Mouse (Mus musculus): ENCODE results near the gene Tmem179b.

Tmem179b gene

DNA sequence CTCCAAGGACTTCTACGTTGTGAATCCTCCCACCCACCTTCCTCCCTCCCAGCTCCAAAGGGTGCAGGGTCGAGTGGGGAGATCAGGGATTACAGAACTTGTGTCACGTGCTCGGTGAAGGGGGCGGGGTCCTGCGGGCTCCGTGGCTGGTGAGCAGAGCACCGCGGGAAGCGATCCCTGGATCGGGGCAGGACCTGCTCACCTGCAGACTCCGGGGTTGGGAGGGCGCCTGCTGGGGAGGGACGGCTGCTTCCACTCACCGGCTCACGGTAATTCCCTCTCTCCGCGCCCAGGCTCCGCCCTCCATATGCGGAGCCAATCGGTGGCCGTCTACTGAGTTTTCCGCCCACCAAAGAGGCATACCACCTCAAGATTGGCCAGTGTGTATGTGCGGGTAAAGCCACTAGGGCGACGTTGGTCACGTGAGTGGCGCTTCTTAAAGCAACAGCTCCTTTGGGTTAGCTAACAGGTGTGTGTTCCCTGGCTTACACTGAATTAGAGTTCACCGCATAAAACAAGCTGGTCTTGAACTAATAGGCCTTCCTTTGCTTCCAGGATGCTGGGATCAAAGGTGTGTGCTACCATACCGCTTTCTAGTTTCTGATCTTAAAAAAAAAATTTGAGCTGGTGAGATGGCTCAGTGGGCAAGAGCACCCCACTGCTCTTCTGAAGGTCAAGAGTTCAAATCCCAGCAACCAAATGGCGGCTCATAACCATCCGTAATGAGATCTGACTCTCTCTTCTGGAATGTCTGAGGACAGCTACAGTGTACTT lies 11.9 kb upstream of the Tmem179b start, which contains the start of gene Taf6l:
TSS of gene Taf6l (minus strand) at position 410 of the 774 bp plus-strand sequence.
- peak; percentile 48 for DNase-seq (ENCODE audit: low spot score)

DNA sequence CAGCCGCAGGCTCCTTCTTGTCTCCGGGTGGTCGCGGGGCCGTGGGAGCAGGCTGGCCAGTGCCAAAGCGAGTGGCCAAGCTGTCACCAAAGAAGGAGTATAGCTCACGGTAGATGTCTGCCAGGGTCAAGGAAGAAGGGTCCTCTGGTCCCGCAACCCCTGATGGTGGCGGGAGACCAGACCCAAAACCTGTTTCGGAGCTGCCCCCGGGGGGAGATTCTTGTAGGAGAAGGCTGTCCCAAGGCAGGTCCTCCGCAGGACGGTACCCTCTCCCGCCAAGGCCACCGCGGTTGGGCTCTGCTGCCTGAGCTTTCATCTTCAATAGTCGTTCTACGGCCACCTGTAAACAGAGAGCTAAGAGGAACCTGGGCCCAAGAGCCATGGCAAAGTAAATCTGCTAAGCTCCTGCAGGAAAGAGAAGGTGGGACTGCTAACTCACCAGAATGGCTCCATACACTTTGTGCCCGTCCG lies 719 bp upstream of the Tmem179b start:
- DNase-seq (ENCODE audit: low spot score), result no peak

DNA sequence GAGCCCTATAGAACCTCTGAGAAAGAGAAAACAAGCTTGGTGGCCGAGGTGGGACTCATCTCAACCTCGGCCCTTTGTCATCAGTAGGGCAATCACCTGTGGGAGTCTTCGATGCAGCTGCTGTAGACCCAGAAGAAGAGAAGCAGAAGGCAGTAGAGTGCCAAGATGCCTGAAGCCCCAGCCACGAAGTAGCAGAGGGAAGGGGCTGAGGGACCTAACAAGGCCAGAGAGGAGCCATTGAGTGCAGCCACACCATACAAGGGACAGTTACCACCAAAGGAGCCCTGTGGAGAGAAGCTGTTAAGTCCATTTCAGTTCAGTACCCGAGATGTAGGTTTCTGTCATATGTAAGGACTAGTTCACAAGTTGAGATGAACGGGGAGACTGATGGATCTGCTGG lies 858 bp downstream of the Tmem179b start:
- DNase-seq (ENCODE audit: low spot score), result no peak

DNA sequence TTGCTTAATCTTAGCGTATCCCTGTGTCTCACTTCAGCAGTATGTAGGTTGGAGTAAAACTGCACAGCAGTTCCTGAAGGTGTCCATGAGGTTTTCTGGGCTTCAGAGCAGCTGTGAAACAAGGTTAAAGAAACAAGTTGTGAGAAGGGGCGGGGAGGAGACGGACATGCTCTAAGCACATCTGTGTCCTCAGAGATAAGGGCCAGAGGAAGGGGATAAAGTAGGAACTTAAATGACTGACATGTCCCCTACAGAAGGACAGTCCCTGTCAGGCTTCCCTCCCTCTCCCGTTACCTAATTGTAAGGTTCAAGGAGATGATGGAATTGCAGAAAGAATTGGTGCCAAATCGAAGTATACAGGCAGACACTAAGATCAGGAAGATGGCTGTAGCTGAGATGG lies 1.3 kb downstream of the Tmem179b start:
- DNase-seq (ENCODE audit: low spot score), result no peak

DNA sequence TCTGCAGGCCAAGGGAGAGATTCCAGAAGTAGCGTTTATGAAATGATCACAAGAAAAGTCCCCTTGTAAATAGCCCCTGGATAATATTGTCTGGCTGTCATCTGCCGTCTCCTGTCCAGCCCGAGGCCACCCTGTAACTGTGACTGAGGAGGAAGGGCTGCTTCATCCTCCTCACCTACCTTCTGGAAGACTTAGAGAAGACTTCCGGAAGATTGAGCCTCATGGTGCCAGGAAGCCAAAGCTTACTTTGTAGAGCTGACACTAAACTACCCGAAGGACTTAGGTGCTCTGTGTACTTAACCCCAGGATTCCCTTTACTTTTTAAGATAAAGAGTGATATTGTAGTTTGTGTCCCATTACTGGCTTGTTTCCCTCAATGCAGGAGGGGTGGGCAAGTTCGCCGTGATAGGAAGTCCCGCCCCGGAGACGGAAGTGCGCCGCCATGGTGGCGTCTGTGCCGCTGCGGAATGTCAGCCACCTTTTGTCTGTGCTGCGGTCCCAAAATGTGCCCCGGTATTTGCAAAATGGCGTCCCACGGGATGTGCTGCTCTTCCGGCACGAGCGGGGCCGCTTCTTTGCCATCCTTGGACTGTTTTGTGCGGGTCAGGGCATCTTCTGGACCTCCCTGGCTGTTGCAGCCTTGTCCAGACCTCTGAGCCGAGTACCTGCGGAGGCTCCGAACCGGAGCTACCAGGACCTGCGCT lies 3.5 kb downstream of the Tmem179b start, which contains the start of gene Tmem223:
TSS of gene Tmem223 (plus strand) at position 430 of the 704 bp plus-strand sequence.
- DNase-seq (ENCODE audit: low spot score), result peak; percentile 27

DNA sequence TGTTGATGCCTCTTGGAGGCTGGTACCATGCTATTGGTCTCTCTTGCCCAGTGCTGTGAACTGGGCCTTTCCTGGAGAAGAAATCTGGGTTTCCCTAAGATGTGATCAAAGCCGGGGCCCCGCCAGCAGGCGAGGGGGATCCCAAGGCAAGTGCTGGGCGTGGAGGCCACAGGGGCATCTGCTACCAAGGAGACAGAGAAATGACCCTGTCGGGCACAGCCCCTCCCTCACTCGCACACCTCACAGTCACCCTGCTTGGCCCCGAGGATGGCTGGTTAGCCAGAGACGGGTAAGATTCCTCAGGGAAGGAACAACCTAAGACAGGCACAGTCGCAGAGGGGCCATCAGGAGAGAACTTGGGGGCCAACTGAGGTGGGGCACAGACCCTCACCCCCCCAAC lies 8.7 kb downstream of the Tmem179b start:
- DNase-seq (ENCODE audit: low spot score), result no peak

DNA sequence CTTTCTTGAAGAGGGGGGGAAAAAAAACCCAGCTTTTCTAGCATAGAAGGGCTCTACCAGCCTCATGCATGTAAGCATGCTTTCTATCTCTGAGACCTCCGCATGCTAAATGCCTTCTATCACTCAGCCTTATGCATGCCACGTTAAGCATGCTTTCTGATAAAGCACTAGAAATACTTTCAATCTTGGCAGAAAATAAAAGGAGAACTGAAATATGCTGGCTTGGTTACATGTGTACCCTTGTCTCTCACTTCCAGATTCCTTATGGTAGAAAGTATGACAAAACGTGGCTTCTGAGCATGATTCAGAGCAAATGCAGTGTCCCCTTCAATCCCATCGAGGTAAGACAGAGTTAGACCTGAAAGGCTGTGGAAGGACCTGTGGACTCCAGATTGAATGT lies 11.0 kb downstream of the Tmem179b start:
- no peak for DNase-seq (ENCODE audit: low spot score)

DNA sequence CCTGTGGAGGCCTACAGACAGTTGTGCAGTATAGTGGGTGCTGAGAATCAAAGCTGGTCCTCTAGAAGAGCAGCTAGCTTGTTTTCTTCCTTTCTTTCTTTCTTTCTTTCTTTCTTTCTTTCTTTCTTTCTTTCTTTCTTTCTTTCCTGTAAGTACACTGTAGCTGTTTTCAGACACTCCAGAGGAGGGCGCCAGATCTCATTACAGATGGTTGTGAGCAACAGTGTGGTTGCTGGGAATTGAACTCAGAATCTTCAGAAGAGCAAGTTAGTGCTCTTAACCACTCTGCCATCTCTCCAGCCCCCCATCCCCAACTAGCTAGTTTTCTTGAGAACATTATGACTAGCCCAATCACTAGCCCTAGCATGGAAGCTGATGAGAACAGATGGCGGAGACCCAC lies 13.5 kb downstream of the Tmem179b start:
- no peak for DNase-seq (ENCODE audit: low spot score)

DNA sequence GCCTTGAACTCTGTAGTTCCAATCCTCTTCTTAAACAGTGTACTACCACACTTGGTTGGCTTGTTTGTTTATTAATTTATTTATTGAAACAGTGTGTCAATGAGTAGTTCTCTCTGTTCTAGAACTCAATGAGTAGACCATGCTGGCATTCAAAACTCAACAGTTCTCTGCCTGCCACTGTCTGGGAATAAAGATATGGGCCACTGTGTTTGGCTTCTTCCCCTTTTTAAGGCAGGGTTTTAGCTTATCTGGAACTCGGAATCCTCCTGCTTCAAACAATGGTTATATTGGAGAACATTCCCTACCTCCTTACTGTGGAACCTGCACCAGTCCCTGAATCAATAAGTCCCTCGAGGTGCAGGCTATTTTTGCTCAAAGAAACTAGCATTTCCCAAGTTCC lies 15.4 kb downstream of the Tmem179b start:
- DNase-seq (ENCODE audit: low spot score), result no peak

DNA sequence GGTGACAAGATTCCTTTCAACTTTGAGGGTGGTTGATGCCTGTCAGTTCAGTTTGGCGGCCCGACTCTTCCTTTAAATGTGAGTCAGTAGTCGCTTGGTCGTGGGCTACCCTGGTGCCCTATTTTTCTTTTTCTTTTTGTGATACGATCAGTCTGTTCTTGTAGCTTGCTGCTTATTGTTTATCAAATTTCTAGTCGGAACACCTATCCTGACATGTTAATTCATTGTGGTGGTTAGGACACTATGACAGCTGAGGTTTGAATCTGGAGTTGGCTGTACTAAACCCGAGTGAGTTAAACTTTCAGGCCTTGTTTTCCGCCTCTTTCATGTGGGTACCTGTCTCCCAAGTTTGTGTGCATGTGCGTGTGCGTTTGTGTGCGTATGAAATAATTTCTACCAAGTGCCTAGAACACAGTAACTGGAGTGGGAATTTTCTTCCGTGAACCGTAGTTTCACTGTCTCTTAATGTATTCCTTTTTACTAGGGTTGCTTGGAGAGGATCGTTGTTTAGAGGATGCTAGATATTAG lies 16.7 kb downstream of the Tmem179b start:
- DNase-seq (ENCODE audit: low spot score), result no peak

DNA sequence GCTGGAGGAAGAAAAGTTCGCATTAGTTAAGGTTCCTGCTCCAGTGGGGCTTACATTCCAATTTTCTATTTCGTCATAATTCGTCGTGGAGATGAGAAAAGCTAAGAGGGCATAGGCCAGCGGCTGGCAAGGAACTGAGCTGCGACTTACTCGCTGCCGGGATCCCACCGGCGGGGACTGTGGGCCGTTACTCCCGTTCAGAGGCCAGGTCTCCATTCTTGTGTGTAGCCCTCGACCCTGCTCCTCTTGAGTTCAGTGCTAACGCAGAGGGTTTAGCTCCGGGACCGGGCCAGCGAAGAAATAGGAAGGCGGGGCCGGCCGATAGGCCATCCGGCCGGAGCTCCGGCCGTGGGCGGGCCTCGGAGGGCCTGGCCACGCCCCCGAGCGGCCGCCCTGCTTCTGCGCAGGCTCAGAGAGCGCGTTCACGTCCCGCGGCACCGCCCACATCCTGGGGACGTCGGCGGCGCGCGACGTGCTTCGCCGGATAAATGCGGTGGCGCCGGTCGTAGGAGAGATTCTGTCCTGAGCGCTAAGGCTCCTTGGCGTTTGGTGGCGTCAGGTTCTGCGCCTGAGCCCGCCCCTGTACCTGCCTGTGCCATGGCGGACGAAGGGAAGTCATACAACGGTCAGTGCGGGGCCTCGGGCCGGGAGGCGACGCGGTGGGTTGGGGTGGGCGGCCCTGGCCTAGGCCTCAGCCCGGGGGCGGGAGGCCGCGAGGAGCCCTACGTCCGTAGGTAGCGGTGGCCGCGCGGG lies 17.5 kb downstream of the Tmem179b start, which contains the start of gene Nxf1:
TSS of gene Nxf1 (plus strand) at position 439 of the 753 bp plus-strand sequence.
- peak; percentile 70 for DNase-seq (ENCODE audit: low spot score)

DNA sequence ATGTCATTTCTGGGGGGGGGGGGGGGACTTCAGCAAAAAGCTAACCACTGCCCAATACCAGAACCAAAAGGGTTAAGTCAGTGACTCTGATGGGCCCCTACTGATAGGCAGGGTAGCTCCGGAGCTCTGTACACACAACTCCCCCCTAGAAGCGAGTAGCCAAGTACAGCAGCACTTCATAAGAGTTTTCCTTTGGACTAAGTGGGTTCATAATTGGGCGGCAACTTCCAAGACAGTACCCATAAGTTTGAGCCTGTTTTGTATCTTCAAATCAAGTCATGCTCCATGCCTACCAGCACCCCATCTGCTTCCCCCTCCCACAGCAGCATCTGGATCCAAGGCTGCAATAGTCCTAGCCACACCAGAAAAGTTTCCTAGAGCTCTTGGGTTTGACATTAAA lies 18.6 kb downstream of the Tmem179b start:
- no peak for DNase-seq (ENCODE audit: low spot score)

DNA sequence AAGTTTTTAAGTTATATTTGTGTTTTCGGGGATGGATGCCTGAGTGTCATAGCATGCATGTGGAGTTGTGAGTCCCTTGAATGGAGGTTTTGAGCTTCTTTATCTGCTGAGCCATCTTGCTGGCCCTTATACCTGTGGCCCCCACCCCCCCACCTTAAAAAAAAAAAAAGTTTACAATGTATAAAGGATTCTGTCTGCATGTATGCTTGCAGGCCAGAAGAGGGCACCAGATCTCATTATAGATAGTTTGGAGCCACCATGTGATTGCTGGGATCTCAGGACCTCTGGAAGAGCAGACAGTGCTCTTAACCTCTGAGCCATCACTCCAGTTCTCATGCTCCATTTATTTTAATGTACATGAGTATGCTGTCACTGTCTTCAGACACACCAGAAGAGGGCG lies 26.9 kb downstream of the Tmem179b start:
- no peak for DNase-seq (ENCODE audit: low spot score)

DNA sequence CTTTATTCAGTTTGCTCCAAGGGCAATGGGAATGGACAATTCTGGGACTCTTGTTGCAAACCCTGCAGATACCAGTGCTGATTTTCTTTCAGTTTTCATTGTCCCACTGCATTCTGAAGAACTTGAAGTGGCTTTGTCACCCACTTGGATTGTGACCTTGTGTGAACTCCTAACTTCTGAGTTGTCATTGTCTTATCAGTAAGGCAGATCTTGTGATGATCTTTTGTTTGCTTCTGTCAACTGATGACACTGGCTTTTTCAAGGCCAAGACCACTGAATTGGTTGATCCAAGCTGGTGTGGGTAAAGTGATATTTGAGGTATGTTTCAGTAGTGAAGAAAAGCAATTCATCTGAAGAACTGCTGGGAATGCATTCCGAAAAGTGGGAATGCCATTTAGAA lies 28.9 kb downstream of the Tmem179b start:
- DNase-seq (ENCODE audit: low spot score), result no peak

DNA sequence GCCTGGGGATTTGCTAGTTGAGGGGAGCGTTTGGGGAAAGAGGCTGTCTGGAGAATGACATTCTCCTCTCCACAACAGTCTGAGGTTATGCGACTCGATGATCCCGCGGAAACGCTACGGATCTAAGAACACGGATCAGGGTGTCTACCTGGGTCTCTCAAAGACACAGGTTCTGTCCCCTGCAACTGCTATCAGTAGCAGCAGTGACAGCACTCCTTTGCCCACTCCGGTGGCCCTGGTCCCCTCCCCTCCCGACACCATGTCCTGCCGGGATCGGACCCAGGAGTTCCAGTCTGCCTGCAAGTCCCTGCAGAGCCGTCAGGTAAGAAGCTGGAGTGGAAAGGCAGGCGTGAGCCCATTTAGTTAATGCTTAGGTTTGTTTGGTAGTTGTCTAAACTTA lies 32.1 kb downstream of the Tmem179b start:
- DNase-seq (ENCODE audit: low spot score), result no peak

DNA sequence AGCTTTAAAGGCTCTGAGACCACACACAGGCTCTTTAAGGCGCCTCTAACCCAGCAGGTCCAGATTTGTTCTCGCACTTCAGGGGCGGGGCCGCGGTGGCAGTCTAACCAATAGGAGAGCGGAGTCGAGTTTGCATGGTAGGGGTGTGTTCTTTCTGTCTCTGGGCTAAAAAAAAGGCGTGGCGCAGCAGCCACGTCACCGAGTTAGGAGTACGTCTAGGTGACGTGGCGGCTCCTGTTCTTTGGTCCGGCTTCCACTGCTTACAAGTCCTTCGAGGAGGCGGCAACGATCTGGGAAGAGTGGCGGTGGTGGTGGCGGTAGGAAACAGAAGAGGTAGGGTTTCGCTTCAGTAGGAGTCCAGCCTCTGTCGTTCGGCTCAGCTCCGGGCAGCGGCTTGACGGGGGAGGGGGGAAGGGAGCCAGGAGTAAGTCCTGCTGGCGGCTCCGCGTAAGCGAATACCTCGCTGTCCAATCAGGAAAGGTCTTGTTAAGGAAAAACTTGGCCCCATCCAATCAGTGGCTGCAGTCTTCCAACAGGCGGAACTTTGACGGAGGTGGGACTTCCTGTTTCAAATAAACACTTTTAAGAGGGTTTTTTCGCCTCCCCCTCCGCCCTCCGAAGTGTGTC lies 32.9 kb downstream of the Tmem179b start, which contains the start of gene Stx5a:
TSS of gene Stx5a (plus strand) at position 171 of the 627 bp plus-strand sequence.
- peak; percentile 77 for DNase-seq (ENCODE audit: low spot score)

DNA sequence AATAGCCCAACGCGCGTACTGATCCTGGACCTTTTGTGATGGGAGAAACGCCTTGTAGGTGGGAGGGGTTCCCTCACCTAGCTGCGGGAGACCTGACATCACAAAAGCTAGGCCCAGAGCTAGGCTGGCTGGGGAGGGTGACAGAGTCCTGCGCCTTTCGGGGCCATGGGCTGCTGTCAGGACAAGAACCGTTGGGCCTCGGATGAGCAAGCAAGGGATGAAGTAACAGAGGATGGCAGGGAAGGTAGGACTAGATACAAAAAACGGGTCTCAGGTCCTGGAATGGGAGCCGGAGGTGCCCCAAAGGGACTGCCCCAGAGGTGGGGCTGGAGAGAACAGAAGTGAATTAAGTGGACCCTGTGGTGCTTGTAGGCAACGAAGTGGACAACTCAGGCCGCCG lies 33.7 kb downstream of the Tmem179b start, which contains the start of gene 1700092M07Rik:
TSS of gene 1700092M07Rik (plus strand) at position 116 of the 400 bp plus-strand sequence.
- no peak for DNase-seq (ENCODE audit: low spot score)

DNA sequence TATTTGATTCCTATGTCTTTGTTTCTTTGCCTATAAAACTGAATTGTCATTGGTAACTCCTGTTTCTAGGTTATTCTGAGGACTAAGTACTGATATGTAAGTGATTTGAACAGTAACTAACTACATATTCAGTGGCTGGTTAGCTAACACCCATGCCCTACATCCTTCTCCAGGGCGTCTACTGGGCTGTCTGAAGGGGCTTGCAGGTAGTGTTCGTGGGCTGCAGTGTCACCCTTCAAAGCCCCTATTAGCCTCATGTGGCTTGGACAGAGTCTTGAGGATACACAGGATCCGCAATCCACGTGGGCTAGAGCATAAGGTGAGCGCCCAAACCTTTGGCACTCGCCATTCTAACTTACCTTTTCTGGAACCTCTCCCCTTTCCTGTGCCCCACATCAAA lies 34.6 kb downstream of the Tmem179b start:
- DNase-seq (ENCODE audit: low spot score), result no peak

DNA sequence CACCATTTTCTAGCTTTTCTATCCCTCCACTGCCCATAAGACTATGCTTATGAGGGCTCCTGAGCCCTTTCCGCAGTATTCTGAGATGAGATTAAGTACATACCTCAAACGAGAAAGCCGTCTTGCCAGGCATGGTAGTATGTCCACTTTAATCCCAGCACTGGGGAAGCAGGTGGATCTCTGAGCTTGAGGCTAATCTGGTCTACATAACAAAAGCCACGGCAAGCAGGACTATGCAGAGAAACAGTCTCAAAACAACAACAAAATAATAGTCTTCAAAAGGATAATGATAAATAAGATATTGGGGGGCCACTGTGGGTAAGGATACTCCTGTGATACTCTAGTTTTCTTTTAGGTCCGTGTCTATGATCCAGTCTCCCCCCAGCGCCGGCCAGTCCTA lies 35.4 kb downstream of the Tmem179b start:
- DNase-seq (ENCODE audit: low spot score), result no peak

DNA sequence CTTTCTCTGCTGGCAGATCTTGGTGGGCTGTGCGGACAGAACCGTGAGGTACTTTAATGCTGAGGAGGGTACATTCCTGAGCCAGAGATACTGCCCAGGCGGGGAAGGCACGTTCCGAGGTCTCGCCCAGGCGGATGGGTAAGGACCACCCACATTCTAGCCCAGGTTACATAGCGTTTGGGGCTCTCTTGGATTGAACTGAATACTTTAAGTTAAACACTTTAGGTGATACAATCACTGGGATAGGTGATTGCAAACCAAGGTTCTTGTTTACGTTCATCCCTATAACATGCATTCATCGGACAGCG lies 38.2 kb downstream of the Tmem179b start:
- DNase-seq (ENCODE audit: low spot score), result no peak

DNA sequence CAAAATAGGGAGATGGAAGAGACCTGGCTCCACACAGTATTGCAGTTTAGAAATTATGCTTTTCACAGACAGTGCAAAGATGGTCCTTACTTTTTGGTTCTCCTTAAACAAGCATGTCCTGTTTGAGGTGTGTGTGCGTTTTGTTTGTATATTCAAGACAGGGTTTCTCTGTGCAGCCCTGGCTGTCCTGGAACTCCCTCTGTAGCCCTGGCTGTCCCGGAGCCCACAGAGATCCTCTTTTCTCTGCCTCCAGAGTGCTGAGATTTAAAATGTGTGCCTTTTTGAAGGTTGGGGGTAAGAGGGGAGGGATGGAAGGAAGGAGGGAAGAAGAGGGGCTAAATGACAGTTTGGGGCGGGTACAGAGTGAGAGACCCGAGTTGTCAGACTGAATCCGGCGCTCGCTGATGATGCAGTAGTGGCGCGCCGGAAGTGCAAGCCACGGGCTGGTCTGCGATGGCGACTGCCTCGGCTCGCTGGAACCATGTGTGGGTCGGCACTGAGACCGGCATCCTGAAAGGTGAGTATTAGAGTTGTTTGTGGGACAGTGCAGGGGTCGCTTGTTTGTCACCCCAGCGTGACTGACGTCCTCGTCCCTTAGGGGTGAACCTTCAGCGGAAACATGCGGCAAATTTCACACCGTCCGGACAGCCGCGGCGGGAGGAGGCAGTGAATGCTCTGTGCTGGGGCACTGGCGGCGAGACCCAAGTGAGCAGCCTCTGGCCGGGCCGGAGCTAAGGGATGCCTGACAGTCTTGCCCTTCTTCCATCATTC lies 38.7 kb downstream of the Tmem179b start, which contains the start of gene Wdr74:
TSS of gene Wdr74 (plus strand) at position 439 of the 771 bp plus-strand sequence.
- peak; percentile 65 for DNase-seq (ENCODE audit: low spot score)

All from urinary bladder, postnatal 10 days (tissue).